Mouse (Mus musculus): ENCODE measurements around the gene Ccsap.

DNA sequence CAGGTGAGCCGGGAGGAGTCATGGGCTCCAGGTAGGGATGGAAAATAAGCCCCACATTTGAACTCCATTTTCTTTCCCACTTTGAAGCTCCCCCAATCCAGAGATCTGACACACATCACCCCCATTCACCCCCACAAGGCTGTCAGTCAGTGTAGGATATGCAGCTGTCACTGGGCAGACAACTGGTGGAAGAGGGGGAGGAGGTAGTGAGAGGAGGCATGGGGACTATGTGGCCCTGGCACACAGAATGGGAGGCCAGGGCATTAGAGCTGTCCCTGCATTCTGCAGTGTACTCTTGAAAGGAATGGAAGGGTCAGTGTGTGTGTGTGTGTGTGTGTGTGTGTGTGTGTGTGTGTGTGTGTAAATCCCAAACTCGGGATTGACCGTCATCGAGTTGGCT is 35.2 kb upstream of the Ccsap start:
- TF ChIP-seq CTCF (IDR thresholded peaks at IDR 0.05; ENCODE audit: control insufficient read depth, insufficient read depth, insufficient read length) (no peak), USF1 (IDR thresholded peaks at IDR 0.05; ENCODE audit: low read depth) (no peak), MYOG (IDR thresholded peaks at IDR 0.05; ENCODE audit: control insufficient read depth, extremely low read depth, insufficient read length) (no peak), MYOD1 (IDR thresholded peaks at IDR 0.05; ENCODE audit: control insufficient read depth, insufficient read length, low read depth) (peak; percentile 15), MAX (IDR thresholded peaks at IDR 0.05) (no peak), CEBPB (IDR thresholded peaks at IDR 0.05; ENCODE audit: low read depth) (no peak), FOSL1 (IDR thresholded peaks at IDR 0.05; ENCODE audit: insufficient read depth, low read length, poor library complexity, severe bottlenecking) (no peak)
